Mouse (Mus musculus) right cerebral cortex, postnatal 36 days (tissue): Measurements from ENCODE around the gene Cetn3.
A peak's percentile ranks its signal among the peaks of the same experiment; 100 is the strongest.

Experiments
- DNase-seq, 2 experiments: peaks; one replicate each; pipeline ENCODE4 v3.0.0; 2022; ENCODE audit warnings: low spot score in 2 of 2, mixed read lengths in 1 of 2

Gene Cetn3

DNA sequence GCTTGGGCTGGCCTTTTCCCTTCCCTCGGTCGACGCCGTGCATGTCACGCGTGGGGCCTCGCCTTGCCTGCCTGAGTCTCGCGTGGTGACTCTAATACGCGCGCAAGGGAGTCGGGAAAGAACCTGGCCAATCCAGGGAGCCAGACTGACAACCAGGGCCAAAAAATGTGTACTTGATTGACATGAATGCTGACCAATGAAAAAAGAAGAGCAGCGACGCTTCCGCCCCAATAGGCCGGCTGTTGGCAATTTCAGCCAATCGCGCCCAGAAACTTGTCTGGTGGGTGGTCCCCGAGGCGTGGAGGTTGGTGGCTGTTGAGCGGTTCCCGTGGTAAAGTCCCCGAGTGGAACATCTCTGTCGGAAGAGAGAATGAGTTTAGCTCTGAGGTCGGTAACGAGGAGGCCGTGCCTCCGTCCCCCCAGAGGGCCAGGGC is at the start of gene Cetn3:
Cetn3 (plus strand) TSS at position 107 of the 434 bp plus-strand sequence.
- DNase-seq, result peak; percentile 91 to 93

GRCm38 (mm10) chr13:81736606-81737005 is 46.3 kb upstream of the Cetn3 start:
- no peak for DNase-seq

GRCm38 (mm10) chr13:81740898-81741297 is 42.0 kb upstream of the Cetn3 start:
- no peak for DNase-seq

- no peak for DNase-seq
These were observed 39.3 kb upstream of the Cetn3 start for GRCm38 (mm10) chr13:81743391-81744091.

DNA sequence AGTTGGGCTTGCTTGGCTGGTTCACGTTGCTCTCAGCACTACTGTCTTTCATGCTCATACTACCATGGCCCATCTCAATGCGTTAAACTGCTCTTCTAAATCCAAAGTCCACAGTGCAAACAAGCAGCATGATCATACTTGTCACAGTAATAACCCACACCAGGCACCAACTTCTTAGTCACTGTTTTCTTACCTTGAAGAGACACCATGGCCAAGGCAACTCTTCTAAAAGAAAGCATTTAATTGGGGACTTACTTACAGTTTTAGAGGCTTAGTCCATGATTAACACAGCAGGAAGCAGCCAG is 38.8 kb upstream of the Cetn3 start:
- DNase-seq, result no peak

GRCm38 (mm10) chr13:81754878-81755277 is 28.0 kb upstream of the Cetn3 start:
- no peak for DNase-seq

DNA sequence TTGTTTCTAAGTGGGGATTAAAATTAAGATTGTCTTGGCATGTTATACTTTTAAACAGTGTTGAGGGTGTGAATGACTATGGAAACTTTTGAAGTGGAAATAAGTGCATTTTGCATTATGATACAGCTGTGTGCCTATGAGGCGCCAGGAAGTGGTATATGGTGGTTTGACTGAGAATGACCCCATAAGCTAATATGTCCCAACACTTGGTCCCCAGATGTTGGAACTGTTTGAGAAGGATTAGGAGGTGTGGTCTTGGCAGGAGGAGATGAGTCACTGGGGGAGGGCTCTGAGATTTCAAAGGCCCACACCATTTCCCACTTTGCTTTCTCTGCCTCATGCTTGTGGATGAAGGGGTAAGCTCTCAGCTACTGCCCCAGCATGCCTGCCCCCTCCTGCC is 27.6 kb upstream of the Cetn3 start:
- no peak for DNase-seq

DNA sequence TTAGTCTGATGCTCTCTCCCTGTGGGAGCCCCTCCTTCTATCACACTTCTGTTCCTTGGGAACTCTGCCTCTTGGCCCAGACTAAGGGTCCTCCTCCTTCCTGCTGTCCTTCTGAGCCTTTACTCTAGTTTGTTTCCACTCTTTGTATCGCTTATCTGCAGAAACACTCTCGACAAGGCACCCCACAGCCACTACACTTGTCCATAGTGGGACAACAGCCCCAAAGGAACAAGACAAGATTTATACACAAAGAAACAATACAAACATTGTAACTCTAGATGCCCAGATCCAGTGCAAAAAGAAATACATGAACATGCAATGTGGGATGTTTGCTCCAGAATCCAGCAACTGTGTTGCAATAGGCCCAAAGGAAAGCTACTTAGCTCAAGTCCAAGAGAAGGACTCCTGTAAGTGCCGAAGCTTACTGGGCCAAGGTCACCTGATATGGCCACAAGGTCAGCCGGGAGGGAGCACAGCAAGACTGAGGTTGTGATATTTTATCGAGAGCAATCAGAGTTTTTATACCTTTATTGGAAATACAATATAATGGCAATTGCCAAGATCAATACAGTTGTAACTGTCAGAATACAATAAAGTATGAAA is 25.7 kb upstream of the Cetn3 start:
- no peak for DNase-seq

DNA sequence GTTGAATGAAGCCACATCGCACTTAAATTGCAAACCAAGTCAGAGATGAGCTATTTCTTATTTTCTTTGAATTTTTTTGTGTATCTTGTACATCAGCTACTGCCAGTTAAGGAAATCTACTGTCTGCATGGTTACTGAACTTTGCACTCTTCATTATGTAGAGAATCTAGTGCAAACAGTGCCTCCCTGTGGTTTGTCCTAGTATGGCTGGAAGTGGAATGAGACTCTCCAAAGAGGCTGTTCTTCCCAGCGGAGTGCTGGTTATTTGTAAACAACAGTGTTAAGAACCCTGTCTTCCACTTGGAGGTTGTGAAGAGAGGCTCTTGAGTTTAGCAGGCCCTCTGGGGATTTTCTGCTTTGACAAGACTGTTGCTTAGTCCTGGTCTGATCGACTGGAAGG is 22.5 kb upstream of the Cetn3 start:
- DNase-seq, result no peak

DNA sequence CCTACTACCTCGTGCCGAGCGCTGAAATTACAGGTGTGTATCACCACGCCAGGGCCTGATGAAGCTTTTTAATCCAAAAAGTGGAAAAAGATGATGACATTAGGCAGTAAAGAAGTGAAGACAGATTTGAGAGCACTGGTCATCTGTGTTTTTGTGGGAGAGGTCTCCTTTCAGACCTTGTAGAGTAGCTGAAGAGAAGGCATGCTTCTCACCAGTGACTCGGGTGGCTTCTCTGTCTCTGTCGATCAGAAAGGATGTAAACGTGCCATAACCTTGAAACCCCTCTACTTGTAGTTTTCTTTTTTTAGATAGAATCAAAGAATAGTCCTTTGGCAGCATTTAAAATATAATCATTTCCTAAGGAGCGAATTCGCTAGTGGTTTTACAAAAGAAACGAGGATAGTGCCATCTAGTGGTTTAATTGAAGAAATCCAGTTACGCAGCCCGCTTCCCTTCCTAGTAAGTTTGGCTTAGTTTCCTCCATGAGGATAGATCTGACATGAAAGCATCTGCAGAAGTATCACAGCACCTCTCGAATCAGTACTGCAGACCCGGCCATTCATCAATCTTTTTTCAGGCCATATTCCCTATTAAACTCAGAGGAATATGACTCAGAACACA is 21.2 kb upstream of the Cetn3 start:
- DNase-seq, result peak in 1 of 2 experiments; percentile 26

- no peak for DNase-seq
These were observed 18.7 kb upstream of the Cetn3 start for GRCm38 (mm10) chr13:81764173-81764572.

DNA sequence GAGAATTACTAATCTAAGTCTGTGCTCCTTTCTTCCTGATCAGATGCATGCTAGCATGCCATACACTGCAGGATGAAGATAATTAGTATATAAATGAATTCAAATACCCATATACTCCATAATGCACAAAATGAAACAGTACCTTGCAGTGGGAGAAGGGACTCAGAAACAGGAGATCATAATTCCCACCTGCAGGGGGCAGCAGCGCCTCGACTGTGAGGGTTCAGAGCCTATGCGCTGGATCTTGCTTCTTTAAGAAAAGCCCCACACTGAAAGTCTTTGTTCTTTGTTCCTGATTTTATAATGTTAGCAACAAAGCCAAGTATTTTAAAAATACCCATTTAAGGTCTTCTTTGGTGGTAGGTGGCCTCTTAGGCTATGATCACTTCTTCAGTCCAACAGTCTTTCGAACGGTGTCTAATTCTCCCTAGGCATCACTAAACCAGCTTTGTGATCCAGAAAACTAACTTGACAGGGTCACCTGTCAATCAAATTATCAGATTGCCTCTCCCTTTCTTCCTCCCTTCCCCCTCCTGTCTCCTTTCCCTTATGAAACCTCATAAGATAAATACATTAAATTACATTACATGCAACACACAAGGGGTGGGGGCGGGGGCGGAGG is 15.7 kb upstream of the Cetn3 start:
- DNase-seq, result peak; percentile 72 to 80

DNA sequence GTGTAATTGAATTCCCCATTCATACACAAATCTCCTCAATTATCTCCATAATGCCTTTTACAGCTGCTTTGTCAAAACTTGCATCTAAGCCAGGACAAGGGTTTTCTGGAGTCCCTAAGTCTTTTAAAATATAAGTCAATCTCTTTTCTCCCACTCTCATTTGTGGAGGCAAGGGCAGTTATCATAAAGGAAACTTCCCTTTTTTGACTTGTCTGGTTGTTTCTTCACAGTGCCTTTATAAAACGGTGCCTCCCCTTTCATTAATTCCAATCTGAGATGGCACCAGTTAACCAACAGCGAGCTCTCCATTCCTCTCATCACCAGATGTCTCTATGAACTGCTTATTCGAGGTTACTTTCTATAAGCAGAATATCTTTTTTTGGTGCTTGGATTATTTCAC is 6.7 kb upstream of the Cetn3 start:
- DNase-seq, result no peak

DNA sequence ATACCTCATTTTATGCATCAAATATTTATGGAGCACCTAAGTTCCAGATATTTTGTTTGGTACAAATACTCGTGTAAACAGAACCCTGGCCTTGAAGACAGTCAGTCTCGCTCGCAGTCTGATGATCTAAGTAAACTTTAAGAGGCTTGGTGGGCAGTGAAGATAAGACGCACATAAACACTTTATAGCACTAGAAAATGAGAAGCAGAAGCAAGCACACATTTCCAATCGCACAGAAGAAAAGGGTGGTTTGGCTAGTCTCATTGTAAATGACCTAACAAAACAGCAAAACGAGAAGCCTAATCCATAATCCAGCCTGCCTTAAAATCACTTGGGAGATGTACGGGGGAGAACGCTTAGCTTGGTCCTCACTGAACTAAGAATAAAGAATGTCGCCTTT is 402 bp upstream of the Cetn3 start:
- DNase-seq, result no peak

DNA sequence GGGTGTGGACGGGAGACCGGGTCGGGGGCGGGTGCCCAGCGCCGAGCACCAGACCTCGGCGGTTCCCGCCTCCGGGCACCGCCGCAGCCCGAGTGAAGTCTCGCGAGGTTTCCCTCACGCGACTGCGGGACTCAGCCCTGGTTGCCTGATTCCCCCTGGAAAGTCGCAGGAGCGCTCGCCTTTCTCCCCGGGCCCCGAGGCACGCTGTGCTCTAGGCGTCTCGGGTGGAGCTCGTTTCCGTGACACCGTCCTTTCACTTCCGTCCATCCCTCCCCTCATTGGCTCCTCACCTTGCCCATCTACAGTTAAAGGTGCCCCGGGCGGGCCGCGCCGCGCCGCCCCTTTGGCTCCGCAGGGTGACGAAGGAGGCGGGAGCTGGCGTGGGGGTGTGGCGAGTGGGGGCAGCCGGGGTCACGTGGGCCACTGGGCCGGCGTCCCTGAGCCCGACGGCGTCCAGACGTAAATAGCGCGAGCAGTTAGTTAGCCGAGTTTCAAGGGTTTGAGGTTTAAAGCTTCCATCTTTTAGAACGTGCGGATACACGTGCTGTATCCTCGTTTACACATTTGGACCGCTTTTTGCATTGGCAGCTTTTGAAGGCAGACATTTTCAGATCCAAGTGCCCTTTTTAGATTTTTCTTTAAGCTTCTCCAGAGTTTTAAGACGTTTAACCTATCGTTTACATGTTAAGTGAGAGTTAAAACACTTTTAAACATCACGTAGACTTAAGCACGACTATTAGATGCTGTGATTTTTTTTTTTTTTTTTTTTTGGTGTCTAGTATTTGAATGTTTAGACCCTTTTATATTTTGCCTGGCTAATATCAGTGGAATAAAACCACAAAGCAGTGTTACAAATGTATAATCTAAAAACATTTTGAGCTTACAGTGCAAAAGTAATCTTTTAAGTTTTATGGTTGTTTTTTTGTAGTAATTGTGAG is 797 bp downstream of the Cetn3 start:
- DNase-seq, result peak; percentile 93 to 97

- DNase-seq, result no peak
These were observed 3.0 kb downstream of the Cetn3 start for GRCm38 (mm10) chr13:81785766-81786480.

DNA sequence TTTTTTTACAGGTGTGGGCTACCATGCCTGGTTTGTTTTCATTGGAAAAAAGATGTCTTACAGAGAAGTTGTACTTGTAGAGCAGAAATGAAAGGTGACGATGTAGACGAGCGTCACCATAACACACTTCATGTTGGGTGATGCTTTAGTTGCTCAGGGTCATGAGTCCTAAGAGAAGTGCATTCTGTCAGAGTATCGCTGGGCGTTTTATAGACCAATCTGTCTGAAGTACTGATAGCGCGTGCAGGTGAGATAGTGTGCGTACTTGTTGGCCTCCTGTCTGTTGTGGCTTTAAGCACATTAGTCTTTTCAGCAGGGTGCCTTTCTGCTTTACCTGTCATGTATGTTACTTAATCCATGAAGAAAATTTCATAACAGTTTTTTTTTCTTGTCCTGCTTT is 7.3 kb downstream of the Cetn3 start:
- DNase-seq, result no peak

DNA sequence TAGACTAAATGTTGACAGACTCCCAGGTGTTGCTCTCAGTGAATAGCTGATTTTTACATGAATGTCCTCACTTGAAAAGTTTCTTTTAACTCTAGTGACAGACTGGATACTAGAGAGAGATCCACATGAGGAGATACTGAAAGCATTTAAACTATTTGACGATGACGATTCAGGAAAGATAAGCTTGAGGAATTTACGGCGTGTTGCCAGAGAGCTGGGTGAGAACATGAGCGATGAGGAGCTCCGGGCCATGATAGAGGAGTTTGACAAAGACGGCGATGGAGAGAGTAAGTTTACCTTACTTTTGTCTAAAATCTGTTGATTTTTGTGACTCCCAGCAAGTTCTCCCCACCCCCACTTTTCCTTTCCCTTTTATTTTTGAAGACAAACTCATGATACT is 9.0 kb downstream of the Cetn3 start:
- DNase-seq, result no peak

DNA sequence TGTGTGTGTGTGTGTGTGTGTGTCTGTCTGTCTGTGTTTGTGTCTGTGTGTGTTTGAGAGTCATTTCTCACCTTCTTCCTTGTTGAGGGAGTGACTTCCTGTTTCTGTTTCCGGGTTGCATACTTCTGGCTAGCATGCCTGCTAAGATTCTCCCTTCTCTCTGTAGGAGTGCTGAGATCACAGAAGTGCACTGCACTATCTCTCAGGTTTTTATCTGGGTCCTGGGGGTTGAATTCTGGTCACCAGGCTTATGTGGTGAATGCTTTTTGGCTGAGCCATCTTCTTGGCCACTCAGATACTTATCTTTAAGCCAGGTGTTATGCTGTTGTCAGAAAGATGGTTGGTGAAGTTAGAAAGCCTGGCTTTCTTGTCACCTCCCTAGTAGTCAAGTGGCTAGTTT is 11.0 kb downstream of the Cetn3 start:
- no peak for DNase-seq

- no peak for DNase-seq
These were observed 18.2 kb downstream of the Cetn3 start for GRCm38 (mm10) chr13:81801121-81801520.

- no peak for DNase-seq
These were observed 20.8 kb downstream of the Cetn3 start for GRCm38 (mm10) chr13:81803713-81804112.
